Mouse (Mus musculus) urinary bladder, adult 2 months (tissue): ENCODE measurements around the gene Itgb1. TPM values are rescaled to one million over a fixed set of nuclear protein-coding genes. Genes with fewer than 3 reads are reported as not detected.
A peak's percentile ranks its signal among the peaks of the same experiment; 100 is the strongest.

Source experiments
- DNase-seq: peaks from one replicate; pipeline ENCODE4 v3.0.0; 2022; ENCODE audit warnings: low spot score
- polyA plus RNA-seq: library from polyadenylated mRNA; depleted of rRNA; stranded (reverse); fragments of >200 nt; gene quantifications from 2 replicates; pipeline ENCODE4 v1.2.3, GENCODE M21; 2012; rRNA removed

The Itgb1 gene
- polyA plus RNA-seq = 398 and 501 TPM in 2 replicates

- peak; percentile 94 for DNase-seq
Observed at GRCm38 (mm10) chr8:128685507-128686428, at the start of gene Itgb1. Gene Itgb1 (plus strand): TSS chr8:128685654.

GRCm38 (mm10) chr8:128643104-128643503, 42.4 kb upstream of the Itgb1 start:
- DNase-seq = no peak

GRCm38 (mm10) chr8:128645452-128645851, 40.0 kb upstream of the Itgb1 start:
- no peak for DNase-seq

- no peak for DNase-seq
Observed at GRCm38 (mm10) chr8:128646456-128646855, 39.0 kb upstream of the Itgb1 start.

GRCm38 (mm10) chr8:128648071-128648470, 37.4 kb upstream of the Itgb1 start:
- DNase-seq = no peak

GRCm38 (mm10) chr8:128650331-128650855, 35.1 kb upstream of the Itgb1 start:
- no peak for DNase-seq

- DNase-seq = no peak
Observed at GRCm38 (mm10) chr8:128652399-128653109, 32.9 kb upstream of the Itgb1 start.

- no peak for DNase-seq
Observed at GRCm38 (mm10) chr8:128653642-128654364, 31.7 kb upstream of the Itgb1 start.

- DNase-seq = peak; percentile 52
Observed at GRCm38 (mm10) chr8:128654365-128655099, 30.9 kb upstream of the Itgb1 start.

GRCm38 (mm10) chr8:128662144-128662543, 23.3 kb upstream of the Itgb1 start:
- no peak for DNase-seq

GRCm38 (mm10) chr8:128662696-128663095, 22.8 kb upstream of the Itgb1 start:
- DNase-seq = no peak

- DNase-seq = no peak
Observed at GRCm38 (mm10) chr8:128663106-128663505, 22.3 kb upstream of the Itgb1 start.

- DNase-seq = no peak
Observed at GRCm38 (mm10) chr8:128666576-128667263, 18.7 kb upstream of the Itgb1 start.

GRCm38 (mm10) chr8:128671813-128672212, 13.6 kb upstream of the Itgb1 start:
- no peak for DNase-seq

- DNase-seq = no peak
Observed at GRCm38 (mm10) chr8:128672441-128672840, 13.0 kb upstream of the Itgb1 start.

GRCm38 (mm10) chr8:128672950-128673349, 12.5 kb upstream of the Itgb1 start:
- DNase-seq = no peak

- no peak for DNase-seq
Observed at GRCm38 (mm10) chr8:128675848-128676629, 9.4 kb upstream of the Itgb1 start.

- no peak for DNase-seq
Observed at GRCm38 (mm10) chr8:128679909-128680308, 5.5 kb upstream of the Itgb1 start.

- DNase-seq = no peak
Observed at GRCm38 (mm10) chr8:128680548-128681325, 4.7 kb upstream of the Itgb1 start.
